Comparison of ENCODE assay signal across 8 mouse cellular contexts in the genomic region with DNA sequence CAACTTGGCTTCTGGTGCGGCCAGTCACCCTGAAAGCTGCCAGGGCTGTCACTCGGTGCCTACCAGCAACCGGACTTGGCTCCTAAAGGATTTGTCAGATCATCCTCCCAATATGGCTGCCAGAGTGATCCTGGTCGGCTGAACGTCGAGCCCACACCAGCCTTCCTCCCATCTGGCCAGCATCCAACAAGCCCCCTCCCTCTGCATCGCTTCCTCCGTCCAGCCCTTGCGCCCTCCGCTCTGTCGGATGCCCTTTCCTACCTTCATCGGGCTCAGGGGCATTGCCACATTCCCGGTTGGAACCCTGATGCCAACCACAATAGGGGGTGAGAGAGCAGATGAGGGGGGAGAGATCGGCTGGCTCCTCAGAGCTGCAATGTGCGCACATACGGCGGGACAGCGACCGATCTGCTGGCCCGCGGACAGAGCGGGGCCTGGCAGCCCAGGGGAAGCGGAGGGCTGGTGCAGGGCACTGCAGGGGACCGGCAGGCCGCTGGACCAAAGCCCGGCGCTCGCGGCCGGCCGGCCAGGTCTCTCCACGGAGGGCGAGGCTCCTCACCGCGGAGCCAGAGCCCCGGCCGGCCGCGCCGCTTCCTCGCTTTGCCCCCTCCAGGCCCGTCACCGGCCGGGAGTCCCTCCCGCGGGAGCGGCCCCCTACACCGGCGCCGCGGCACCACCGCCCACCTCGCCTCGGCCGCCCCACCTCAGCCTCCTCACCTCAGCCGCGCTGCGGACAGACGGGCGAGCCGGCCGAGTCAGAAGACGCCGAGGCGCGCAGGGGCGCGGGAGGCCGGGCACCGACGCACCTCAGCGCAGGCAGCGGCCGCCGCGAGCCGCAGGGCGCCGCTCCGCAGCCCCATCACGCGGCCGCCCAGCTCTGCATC. TPM values are rescaled to one million over a fixed set of nuclear protein-coding genes. Genes with fewer than 3 reads are reported as not detected.
DNase-seq lines count a peak whose midpoint lies in the region; ATAC-seq lines count a peak whose summit lies in the region.

No protein-coding gene starts in this region.

- peak overlapping the region; percentile 90 for H3K27ac ChIP-seq in intestine, embryonic 15.5 days

- under 1% methylated on average over 83 of the region's 83 CpGs for WGBS in intestine, embryonic 15.5 days

- H3K27me3 ChIP-seq in intestine, embryonic 15.5 days (replicated peaks): no peaks in the 10 kb centered on the region
- peaks cover 37% of the 10 kb centered on the region for H3K27me3 ChIP-seq in megakaryocyte, embryonic 14.5 days (replicated peaks)

- H3K9ac ChIP-seq in intestine, embryonic 15.5 days: peak overlapping the region; percentile 80

- no peaks in the 10 kb centered on the region for H3K9me3 ChIP-seq in intestine, embryonic 15.5 days
- H3K9me3 ChIP-seq in megakaryocyte, embryonic 14.5 days: no peaks in the 10 kb centered on the region

- no peaks in the 10 kb centered on the region for H3K36me3 ChIP-seq in intestine, embryonic 15.5 days
- H3K36me3 ChIP-seq in megakaryocyte, embryonic 14.5 days (replicated peaks; ENCODE audit: low read length): no peaks in the 10 kb centered on the region

- peak; percentile 78 for ATAC-seq in intestine, embryonic 15.5 days
- no peak for ATAC-seq in erythroid progenitor cell, adult 5-6 weeks (replicated peaks; ENCODE audit: low FRiP score, poor library complexity, severe bottlenecking)

- 0 out of 2 replicates have a peak, but pooled peaks cover 12% of the 10 kb centered on the region for H3K4me1 ChIP-seq in intestine, embryonic 15.5 days (replicated peaks)
- peaks cover 25% of the 10 kb centered on the region for H3K4me1 ChIP-seq in megakaryocyte, embryonic 14.5 days

- peak overlapping the region; percentile 79 for H3K4me3 ChIP-seq in intestine, embryonic 15.5 days (replicated peaks)
- H3K4me3 ChIP-seq in megakaryocyte, embryonic 14.5 days (replicated peaks): peak overlapping the region; percentile 94

- peak overlapping the region; percentile 80 for H3K4me2 ChIP-seq in intestine, embryonic 15.5 days (replicated peaks)

- peak; percentile 91 for DNase-seq in adrenal gland, adult 8-10 months
- DNase-seq in embryo, embryonic 10.5 days (ENCODE audit: low spot score): peak; percentile 75
- DNase-seq in gastrocnemius, postnatal 36 days: peak; percentile 66 to 78
- DNase-seq in left cerebral cortex, postnatal 10 days (ENCODE audit: extremely low spot score in 1 of 2, low spot score in 2 of 2): peak; percentile 70 to 86
- DNase-seq in right cerebral cortex, postnatal 36 days (ENCODE audit: low spot score in 2 of 2): peak; percentile 47 to 66

- intact Hi-C loops in gastrocnemius, postnatal 36 days (cut with DNase I): loop anchor here (5.0 kb wide), 1 partner anchor 35 kb away; no protein-coding TSS in a partner anchor
- intact Hi-C loops in left cerebral cortex, postnatal 10 days (cut with DNase I): loop anchor here (5.0 kb wide), 1 partner anchor 35 kb away; no protein-coding TSS in a partner anchor

RNA-seq across cellular contexts. Expression of a gene that starts 0.5 kb away (rescaled TPM):
- total RNA-seq in adrenal gland, adult 8-10 months (2022): 100 to 1,000 TPM; 136 to 190 (median 174) TPM
- total RNA-seq in gastrocnemius, postnatal 36 days (2021): 100 to 1,000 TPM; 259 to 283 TPM
- 23.3 and 25.5 TPM in 2 replicates for polyA plus RNA-seq in intestine, embryonic 15.5 days (2015; fragmentation: Nextera tagmentation; extraction: Ambion mirVana)
- 100 to 1,000 TPM; 427 to 448 TPM for total RNA-seq in left cerebral cortex, postnatal 10 days (2021)
- polyA plus RNA-seq in megakaryocyte, embryonic 14.5 days (2012; ENCODE audit: insufficient read depth, low replicate concordance): 0.87 TPM in 1 of 2 replicates, not detected in the other
- 4.6 and 5.4 TPM in 2 replicates for total RNA-seq in erythroid progenitor cell, adult 5-6 weeks (2015; ENCODE audit: low replicate concordance)
- total RNA-seq in erythroid progenitor cell, adult 5-6 weeks (2017; ENCODE audit: low replicate concordance): 7.4 and 8.0 TPM in 2 replicates

Comparison
In these comparisons a context has a peak if more than half of its experiments do, and no peak if none do; other contexts are left out.
1. RNA of a gene that starts 0.5 kb away (total RNA-seq): 427 to 448 TPM in left cerebral cortex, postnatal 10 days, 259 to 283 TPM in gastrocnemius, postnatal 36 days and 136 to 190 TPM in adrenal gland, adult 8-10 months; 4.6 to 8.0 TPM in erythroid progenitor cell, adult 5-6 weeks; every median in the first group is over 10 times any median in the second.
2. Peak in every context shown above with its lines, with median percentiles within 50 percentile points of each other: DNase-seq.